32 mouse cellular contexts compared by ENCODE assay signal in the genomic region with DNA sequence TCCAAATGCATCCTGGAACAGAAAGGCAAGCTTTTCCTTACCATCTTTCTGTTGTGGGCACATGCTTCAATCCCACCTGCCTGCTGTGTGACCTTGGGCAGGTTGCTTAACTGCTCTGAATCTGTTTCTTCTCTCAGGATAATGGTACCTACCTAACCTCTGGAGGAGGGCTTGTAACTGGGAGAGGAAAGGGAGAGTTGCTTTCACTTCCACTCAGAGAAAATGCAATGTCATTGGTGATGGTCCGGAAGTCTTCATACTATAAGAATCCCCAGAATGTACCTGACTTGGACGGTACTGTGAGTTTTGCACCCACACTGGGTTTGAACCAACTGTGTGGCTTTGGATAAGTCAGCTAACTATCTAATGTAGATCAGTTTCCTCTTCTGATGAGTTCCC.
"Had no signal": no experiment of that assay in that cellular context is flagged by ENCODE, and none has a peak within 500 bp of the region (broad histone marks: within the 10 kb centered on the region; RNA-seq: fewer than 3 reads in every experiment).

No protein-coding gene starts in this region.

- DNase-seq: left cerebral cortex, postnatal 4 days; liver; liver, embryonic 13.5 days; liver, postnatal 0 days; lung, adult 18-20 months; lung, adult 2 months; lung, embryonic 14.5 days; lung, postnatal 10 days; lung, postnatal 14 days; lung, postnatal 36 days; lung, postnatal 4 days; midbrain, embryonic 14.5 days had no signal

- H3K36me3 ChIP-seq: limb, embryonic 10.5 days; limb, embryonic 12.5 days; limb, embryonic 13.5 days; limb, embryonic 15.5 days; liver, embryonic 12.5 days; liver, embryonic 13.5 days; liver, embryonic 15.5 days; lung, embryonic 15.5 days; midbrain, embryonic 10.5 days; midbrain, embryonic 12.5 days; midbrain, embryonic 13.5 days; midbrain, embryonic 15.5 days; neural tube, embryonic 12.5 days had no signal

- H3K4me1 ChIP-seq: limb, embryonic 13.5 days; limb, embryonic 15.5 days; liver, embryonic 12.5 days; liver, embryonic 13.5 days; liver, embryonic 15.5 days; lung, embryonic 15.5 days; megakaryocyte, embryonic 14.5 days; midbrain, embryonic 12.5 days; neural tube, embryonic 12.5 days had no signal

- ATAC-seq: liver, embryonic 12.5 days; liver, postnatal 0 days; lung, postnatal 0 days; midbrain, embryonic 13.5 days; midbrain, embryonic 15.5 days; midbrain, embryonic 16.5 days had no signal

- H3K9me3 ChIP-seq: limb, embryonic 10.5 days; limb, embryonic 12.5 days; limb, embryonic 13.5 days; limb, embryonic 15.5 days; liver, embryonic 12.5 days; liver, embryonic 13.5 days; liver, embryonic 15.5 days; lung, embryonic 15.5 days; megakaryocyte, embryonic 14.5 days; midbrain, embryonic 10.5 days; midbrain, embryonic 12.5 days; midbrain, embryonic 13.5 days; midbrain, embryonic 15.5 days; neural tube, embryonic 12.5 days had no signal

- H3K9ac ChIP-seq: limb, embryonic 12.5 days; limb, embryonic 13.5 days; limb, embryonic 15.5 days; liver, embryonic 12.5 days; liver, embryonic 13.5 days; liver, embryonic 14.5 days; liver, embryonic 15.5 days; liver, postnatal 0 days; lung, embryonic 14.5 days; lung, embryonic 15.5 days; midbrain, embryonic 12.5 days; midbrain, embryonic 13.5 days; midbrain, embryonic 15.5 days; neural tube, embryonic 12.5 days had no signal

- H3K27ac ChIP-seq: limb, embryonic 10.5 days; limb, embryonic 12.5 days; limb, embryonic 13.5 days; limb, embryonic 15.5 days; liver, embryonic 12.5 days; liver, embryonic 13.5 days; liver, embryonic 14.5 days; liver, embryonic 15.5 days; lung, embryonic 15.5 days; macrophage; midbrain, embryonic 10.5 days; midbrain, embryonic 12.5 days; midbrain, embryonic 13.5 days; midbrain, embryonic 15.5 days; neural tube, embryonic 12.5 days had no signal

- H3K4me2 ChIP-seq: limb, embryonic 12.5 days; limb, embryonic 13.5 days; limb, embryonic 15.5 days; liver, embryonic 11.5 days; liver, embryonic 12.5 days; liver, embryonic 13.5 days; liver, embryonic 15.5 days; lung, embryonic 14.5 days; lung, embryonic 15.5 days; midbrain, embryonic 11.5 days; midbrain, embryonic 12.5 days; midbrain, embryonic 13.5 days; midbrain, embryonic 15.5 days; neural tube, embryonic 12.5 days had no signal

- H3K27me3 ChIP-seq: limb, embryonic 15.5 days; liver, embryonic 13.5 days; liver, embryonic 15.5 days; lung, embryonic 15.5 days; midbrain, embryonic 13.5 days; midbrain, embryonic 15.5 days; neural tube, embryonic 12.5 days had no signal

- H3K4me3 ChIP-seq: limb, embryonic 10.5 days; limb, embryonic 12.5 days; limb, embryonic 13.5 days; limb, embryonic 15.5 days; liver, embryonic 12.5 days; liver, embryonic 13.5 days; liver, embryonic 15.5 days; lung, embryonic 15.5 days; megakaryocyte, embryonic 14.5 days; midbrain, embryonic 10.5 days; midbrain, embryonic 12.5 days; midbrain, embryonic 13.5 days; midbrain, embryonic 15.5 days; myocyte; neural tube, embryonic 12.5 days had no signal
